Mouse (Mus musculus): ENCODE data around the gene Arcn1.

DNA sequence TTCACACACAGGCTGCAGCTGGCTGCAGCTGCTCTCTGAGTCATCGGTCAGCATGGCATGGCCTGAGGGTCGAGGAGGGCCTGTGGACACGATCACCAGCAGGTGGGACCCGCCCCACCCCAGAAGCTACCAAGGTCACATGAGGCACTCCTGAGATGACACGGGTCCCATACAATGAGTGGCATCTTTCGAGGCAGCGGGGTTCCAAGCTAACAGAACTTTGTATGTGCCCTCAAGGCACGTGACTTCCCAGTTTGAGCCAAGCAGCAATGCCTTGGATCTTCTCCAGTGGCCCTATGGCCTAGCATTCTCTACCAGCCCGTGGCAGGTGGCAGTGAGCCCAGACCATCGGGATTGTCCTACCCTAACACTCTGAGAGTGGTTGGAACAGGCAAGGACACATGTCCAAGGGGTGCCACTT is 49.8 kb downstream of the Arcn1 start:
- TF ChIP-seq CTCF (IDR thresholded peaks at IDR 0.05; ENCODE audit: extremely low read depth, insufficient read length, insufficient replicate concordance, low read depth, low read length) (no peak), POLR2A (IDR thresholded peaks at IDR 0.05; ENCODE audit: low read depth, low read length) (no peak)

Data from small intestine, adult 2 months (tissue).